Mouse (Mus musculus): ENCODE measurements around the gene Hist1h3e.
"Not testable (repeated sequence)": the region's sequence is repeated elsewhere in the genome, so short reads cannot be mapped to it uniquely, and the experiment has no call there.

The Hist1h3e gene

DNA sequence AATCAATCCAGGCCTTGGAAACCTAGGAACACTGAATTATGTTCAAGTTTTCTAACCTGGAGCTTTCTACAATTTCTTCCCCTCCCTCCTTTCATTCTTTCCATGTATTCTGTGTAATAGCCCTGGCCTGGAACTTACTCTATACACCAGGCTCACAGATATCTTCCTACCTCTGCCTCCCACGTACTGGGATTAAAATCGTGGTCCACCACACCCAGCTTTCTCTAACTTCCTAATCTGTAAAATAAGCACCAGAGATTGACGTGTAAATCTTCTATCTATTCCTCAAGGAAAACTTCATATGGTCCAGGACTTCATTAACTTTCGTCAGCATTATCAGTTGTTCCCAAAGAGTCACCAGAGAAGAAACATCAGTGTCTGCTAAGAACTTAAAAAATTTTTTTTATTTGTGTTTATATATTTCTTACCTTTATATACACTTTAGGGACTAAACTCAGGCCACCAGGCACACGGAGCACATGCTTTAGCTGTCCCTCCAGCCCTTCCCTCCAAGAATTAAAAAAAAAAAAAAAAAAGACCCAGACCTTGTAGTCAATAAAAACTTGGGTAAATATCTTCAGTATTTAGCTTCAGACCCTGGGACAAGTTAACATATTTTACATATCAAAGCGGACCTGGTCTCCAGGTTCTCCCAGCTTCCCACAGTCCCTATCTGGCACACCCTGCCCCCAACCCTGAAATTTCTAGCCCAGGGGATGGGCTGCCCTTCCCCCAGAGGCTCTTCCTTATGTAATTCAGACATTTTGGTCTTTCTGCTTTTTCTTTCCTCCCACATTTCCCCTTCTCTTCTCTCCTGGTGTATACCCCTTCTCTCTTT lies 20.3 kb upstream of the Hist1h3e start:
- no peak for DNase-seq

DNA sequence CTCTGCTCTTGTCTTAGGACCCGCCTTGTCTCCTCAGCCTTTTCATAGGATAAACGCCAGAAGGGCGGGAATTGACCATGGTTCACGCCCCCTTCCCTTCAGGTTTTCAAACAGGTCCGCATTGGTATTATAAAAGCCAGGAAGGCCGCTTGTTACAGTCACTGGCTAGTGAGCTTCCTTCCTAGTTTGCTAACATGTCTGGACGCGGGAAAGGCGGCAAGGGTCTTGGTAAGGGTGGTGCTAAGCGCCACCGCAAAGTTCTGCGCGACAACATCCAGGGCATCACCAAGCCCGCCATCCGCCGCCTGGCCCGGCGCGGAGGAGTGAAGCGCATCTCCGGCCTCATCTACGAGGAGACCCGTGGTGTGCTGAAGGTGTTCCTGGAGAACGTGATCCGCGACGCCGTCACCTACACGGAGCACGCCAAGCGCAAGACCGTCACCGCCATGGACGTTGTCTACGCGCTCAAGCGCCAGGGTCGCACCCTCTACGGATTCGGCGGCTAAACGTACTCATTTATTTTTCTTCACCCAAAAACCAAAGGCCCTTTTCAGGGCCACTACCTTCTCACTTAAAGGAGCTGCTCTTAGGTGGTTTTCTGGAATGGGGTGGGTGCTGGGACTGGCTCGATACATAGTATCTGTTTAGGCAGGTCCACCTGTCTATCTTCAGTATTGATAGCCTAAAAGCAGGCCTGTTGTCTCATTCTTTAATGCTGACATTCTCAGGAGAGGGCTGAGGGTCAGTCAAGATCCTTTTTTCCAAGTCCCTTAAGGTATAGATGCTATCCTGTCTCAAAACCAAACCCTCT lies 19.4 kb upstream of the Hist1h3e start, which contains the start of gene Hist1h4d:
Hist1h4d (plus strand) TSS at position 191 of the 811 bp plus-strand sequence.
- peak; percentile 98 for DNase-seq

DNA sequence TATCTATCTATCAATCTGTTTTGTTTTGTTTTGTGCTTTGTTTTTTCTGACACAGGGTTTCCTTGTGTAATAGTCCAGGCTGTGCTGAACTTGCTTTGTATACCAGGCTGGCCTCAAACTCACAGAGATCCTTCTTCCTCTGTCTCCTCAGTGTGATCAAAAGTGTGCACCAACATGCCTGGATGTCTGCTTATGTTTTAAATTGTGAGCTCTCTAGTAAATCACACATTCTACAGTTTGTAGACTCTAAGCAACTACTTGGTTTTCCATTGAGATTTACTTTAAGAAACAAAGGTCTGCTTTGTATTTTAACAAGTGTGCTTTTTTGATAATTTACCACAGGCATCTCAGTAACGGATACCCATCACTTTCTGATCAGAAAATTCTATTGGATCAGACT lies 15.7 kb upstream of the Hist1h3e start:
- DNase-seq: no peak

DNA sequence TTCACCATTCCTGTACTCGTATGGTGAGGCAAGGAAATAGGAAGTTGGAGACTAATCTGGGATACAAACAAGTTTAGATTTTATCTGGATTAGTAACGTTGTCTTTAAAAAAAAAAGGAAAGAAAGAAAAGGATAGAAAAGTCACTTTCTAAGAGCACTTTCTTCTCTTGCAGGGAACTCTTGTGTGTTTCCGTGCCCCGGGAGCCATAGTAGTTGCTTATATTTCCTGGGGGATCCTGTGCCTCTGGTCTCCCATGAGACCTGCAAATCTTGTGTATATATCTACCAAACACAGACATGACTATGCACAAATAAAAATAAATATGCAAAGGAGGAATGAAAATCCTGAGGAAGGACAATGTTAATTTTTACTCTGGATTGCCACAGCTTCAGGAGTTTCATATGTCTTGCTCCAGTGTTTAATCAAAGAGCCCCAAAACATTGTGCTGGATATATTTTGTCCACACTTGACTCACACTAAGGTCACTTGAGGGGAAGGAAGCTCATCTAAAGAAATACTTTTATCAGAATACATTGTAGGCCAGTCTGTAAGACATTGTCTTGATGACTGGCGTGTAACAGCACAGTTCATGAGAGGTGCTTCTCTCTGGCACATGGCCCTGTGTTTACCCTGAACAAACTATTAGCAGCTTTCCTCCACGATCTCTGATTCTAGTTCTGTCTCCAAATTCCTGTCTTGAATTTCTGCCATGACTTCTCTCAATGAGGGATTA lies 14.9 kb upstream of the Hist1h3e start:
- DNase-seq: no peak

DNA sequence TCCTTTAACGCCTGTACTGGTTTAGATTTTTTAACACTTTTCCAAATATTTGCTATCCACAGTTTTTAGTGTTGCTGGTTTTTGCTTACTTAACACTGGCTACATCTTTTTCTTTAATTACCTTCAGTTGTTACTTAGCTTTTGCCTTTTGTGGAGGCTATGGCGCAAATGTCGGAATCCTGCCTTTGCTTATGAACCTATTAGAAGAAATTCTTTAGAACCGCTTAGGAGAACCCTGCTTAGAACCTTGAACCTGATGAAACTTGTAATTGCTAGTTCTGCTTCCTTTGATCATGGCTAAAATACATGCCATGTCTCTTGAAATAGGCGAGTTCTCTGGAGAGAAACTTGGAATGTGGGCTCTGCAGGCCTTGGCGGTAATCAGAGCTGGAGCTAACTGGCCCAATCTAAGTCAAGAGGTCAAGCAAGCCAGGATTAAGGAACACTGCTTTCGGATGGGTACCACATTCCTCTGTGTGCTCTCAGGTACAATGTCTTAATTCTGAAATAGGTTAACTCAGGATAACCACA lies 14.2 kb upstream of the Hist1h3e start:
- DNase-seq: no peak

DNA sequence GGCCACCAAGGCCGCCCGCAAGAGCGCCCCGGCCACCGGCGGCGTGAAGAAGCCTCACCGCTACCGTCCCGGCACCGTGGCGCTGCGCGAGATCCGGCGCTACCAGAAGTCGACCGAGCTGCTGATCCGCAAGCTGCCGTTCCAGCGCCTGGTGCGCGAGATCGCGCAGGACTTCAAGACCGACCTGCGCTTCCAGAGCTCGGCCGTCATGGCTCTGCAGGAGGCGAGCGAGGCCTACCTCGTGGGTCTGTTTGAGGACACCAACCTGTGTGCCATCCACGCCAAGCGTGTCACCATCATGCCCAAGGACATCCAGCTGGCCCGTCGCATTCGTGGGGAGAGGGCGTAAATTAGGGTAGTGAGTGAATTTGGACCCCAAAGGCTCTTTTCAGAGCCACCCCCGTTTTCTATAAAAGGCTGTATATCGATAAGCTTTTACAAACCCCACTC lies 13.7 kb upstream of the Hist1h3e start:
- DNase-seq: not testable (repeated sequence)

DNA sequence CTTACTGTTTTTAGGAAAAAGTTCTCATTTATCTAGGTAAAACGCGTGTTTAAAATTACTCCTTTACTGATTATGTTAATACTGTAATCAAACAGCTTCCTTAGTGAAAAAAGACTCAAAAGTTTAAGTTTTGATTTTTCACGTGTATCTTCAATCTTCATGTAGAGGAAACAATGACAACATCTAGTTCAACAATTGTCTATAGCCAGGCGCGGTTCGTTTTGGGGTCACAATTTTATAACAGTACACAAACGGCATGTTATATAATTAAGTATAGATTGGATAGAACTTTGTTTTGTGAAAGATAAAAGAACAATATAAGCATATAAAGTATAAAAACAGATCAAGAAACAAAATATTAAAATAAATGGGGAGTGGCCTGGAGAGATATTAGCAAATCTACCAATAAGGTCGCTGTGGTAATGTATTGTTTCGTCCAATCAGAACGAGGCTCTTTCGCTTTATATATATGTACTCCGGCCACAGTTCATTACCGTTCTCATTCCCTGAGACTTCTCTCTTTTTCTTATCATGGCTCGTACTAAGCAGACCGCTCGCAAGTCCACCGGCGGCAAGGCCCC lies 13.2 kb upstream of the Hist1h3e start, which contains the start of gene Hist1h3d:
Hist1h3d (plus strand) TSS at position 493 of the 581 bp plus-strand sequence.
- DNase-seq: peak; percentile 32

DNA sequence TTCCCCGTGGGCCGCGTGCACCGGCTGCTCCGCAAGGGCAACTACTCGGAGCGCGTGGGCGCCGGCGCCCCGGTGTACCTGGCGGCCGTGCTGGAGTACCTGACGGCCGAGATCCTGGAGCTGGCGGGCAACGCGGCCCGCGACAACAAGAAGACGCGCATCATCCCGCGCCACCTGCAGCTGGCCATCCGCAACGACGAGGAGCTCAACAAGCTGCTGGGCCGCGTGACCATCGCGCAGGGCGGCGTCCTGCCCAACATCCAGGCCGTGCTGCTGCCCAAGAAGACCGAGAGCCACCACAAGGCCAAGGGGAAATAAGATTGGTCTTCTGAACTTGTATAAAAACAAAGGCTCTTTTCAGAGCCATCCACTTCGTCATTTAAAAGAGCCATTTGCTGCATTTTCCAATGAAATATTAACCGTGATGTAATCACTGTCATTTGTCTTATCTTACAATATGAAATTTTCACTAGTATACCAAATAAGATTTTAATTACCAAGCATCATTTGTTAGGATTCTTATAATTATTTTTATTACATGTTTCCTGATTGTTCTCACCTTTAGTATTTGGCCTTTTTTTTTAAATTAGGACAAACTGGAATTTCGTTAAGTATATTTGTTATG lies 12.5 kb upstream of the Hist1h3e start:
- DNase-seq: not testable (repeated sequence)

DNA sequence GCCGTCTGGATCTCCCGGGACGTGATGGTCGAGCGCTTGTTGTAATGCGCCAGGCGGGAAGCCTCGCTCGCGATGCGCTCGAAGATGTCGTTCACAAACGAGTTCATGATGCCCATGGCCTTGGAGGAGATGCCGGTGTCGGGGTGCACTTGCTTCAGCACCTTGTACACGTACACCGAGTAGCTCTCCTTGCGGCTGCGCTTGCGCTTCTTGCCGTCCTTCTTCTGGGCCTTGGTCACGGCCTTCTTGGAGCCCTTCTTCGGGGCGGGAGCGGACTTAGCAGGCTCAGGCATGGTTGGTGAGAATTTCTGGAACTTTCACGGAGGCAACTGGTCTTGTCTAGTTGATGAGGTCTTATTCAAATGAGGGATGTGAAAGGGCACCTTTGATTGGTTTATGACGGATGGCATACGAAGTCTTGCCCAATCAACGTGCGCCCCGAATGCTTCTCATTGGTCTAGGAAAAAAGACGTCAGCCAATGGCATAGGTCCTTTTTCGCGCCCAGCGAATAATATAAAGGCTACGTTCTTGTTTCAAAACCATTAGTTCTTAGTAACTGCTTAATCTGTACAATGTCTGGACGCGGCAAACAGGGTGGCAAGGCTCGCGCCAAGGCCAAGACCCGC lies 11.8 kb upstream of the Hist1h3e start, which contains the start of the genes Hist1h2bf and Hist1h2ad:
Hist1h2bf (minus strand) TSS at position 299 of the 627 bp plus-strand sequence.
Hist1h2ad (plus strand) TSS at position 484 of the 627 bp plus-strand sequence.
- peak; percentile 79 for DNase-seq

DNA sequence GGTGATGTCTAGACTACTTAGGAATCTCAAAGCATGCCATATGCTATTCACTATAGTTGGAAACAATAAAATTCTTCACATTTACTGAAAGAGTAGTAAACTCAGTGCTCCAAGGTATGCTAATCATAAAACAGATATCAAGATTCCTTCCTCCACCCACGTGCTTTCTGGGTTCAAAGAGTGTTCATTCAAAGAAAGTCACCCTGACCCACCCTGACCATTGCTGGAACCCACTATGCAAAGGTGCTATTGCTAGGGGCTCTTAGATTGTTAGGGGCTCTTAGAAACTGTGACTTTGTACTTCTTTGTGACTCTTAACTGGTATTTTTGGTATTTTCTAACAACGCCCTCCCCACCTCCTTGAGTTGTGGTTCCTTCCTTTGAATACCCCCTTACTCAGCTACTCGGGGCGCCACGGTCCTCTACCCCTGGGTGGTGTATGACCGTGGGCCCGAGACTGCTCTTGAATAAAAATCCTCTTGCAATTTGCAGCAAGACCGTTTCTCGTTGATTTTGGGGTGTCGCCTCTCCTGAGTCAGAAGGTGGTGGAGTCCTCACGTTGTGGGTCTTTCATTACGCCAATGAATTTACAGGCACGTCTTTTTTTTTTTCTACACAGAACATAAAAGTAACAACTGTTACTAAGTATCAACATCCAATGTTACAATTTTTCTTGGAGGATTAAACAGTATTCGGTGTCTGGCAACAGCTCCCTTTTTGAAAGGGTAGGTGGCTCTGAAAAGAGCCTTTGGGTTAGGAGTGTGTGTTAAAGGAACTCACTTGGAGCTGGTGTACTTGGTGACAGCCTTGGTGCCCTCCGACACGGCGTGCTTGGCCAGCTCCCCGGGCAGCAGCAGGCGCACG lies 11.1 kb upstream of the Hist1h3e start:
- not testable (repeated sequence) for DNase-seq

DNA sequence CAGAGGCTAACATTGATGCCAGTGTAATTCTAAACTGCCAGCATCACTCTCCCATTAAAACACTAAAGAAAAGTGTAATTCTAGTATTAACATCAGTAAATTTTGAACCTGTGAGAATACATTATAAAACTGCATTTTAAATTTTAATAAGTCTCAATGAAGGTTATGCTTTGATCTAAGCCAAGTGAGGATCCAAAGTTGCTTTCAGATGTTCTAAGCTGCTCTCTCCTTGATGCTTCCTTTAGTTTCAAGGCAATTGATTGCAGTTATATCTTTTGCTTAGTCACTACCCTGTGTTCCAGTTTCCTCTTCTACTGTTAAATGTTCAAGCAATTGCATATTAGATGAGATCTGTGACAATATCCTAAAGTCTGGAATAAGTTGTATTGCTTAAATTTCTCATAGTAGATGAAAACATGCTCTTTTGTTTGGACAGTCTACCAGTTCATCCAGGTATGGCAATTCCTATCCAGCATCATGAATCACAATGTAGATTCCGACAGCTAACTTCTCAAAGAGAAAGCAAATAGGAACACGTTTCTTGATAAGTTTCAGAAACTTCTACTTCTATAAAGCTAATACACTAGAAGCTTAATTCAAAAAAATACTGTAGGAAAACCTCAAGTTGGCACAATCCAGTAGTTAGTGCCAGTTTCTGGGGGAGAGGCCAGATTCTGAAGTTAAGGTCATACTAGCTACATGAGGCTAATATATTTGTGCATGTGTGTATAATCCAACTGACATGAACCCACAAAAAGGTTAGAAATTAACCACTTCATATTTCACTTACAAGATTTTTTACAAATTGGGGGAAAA lies 10.3 kb upstream of the Hist1h3e start:
- DNase-seq: no peak

DNA sequence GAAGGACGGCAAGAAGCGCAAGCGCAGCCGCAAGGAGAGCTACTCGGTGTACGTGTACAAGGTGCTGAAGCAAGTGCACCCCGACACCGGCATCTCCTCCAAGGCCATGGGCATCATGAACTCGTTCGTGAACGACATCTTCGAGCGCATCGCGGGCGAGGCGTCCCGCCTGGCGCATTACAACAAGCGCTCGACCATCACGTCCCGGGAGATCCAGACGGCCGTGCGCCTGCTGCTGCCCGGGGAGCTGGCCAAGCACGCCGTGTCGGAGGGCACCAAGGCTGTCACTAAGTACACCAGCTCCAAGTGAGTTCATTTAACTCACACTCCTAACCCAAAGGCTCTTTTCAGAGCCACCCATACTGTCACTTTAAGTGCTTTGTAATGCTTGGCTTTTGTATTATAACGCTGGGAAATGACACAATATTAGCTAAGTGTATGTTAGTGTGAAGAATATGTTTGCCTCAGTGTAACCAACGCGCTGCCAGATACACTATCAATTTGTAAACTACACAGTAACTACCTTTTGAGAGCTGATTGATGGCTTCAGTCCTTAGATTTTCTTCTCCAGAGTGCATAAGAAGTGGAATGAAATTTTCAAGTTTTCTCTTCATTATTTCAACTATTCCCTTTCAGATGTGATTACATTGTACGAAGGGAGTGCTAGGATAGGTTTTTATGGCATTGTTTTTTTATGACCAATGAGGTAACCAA lies 9.5 kb upstream of the Hist1h3e start:
- not testable (repeated sequence) for DNase-seq

DNA sequence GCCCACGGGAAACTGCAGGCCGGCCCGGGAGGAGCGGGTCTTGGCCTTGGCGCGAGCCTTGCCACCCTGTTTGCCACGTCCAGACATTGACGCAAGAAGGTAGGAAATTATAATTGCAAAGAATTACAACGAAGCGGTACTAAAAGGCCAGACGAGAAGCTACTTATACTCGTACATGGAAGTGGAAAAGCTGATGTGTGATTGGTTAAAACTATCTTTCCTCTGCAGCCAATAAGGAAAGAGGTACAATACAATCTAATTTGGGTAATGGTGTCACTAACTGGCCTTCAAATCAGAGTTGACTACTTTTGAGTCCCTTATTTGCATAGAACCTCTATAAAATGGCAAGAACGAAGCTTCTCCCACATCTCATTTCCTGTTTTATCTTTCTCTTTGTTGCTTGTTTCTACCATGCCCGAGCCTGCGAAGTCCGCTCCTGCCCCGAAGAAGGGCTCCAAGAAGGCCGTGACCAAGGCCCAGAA lies 8.9 kb upstream of the Hist1h3e start, which contains the start of the genes Hist1h2ae and Hist1h2bg:
Hist1h2ae (minus strand) TSS at position 199 of the 482 bp plus-strand sequence.
Hist1h2bg (plus strand) TSS at position 375 of the 482 bp plus-strand sequence.
- DNase-seq: peak; percentile 74

DNA sequence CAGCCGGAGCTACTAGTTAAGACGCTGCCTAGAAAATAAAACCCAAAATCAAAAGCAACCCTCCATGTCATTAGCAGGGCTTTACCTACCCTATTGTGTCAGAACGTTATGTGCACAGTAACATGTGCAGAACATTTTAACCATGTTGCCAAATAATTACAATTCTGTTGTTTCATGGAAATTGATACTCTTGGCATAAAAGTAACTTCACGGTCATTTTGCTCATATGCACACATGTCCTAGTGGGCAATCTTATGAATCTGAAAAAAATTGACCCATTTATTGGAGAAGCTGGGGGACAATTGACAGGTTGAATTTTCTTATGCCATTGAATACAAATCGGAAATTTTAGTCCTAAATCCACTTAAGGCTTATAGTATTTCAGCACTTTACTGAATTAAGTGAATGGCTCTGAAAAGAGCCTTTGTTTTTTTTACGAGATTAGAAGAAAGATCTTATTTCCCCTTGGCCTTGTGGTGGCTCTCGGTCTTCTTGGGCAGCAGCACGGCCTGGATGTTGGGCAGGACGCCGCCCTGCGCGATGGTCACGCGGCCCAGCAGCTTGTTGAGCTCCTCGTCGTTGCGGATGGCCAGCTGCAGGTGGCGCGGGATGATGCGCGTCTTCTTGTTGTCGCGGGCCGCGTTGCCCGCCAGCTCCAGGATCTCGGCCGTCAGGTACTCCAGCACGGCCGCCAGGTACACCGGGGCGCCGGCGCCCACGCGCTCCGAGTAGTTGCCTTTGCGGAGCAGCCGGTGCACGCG lies 8.3 kb upstream of the Hist1h3e start:
- not testable (repeated sequence) for DNase-seq

DNA sequence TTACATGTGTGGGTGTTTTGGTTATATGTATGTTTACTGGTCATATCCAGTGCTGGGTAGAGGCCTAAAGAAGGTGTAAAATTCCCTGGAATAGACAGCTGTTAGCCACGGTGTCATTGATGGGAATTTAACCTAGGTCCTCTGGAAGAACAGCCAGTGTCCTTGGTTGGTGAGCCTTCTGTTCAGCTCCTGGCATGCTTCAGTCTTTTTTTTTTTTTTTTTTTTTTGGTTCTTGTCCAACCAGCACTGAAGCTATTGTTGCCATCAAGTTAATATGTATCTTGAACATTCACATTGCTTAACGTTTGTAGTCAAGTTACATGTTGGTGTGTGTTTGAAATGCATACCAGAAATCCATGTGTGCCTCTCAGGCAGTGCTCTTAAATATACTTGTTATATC lies 2.3 kb upstream of the Hist1h3e start:
- no peak for DNase-seq

DNA sequence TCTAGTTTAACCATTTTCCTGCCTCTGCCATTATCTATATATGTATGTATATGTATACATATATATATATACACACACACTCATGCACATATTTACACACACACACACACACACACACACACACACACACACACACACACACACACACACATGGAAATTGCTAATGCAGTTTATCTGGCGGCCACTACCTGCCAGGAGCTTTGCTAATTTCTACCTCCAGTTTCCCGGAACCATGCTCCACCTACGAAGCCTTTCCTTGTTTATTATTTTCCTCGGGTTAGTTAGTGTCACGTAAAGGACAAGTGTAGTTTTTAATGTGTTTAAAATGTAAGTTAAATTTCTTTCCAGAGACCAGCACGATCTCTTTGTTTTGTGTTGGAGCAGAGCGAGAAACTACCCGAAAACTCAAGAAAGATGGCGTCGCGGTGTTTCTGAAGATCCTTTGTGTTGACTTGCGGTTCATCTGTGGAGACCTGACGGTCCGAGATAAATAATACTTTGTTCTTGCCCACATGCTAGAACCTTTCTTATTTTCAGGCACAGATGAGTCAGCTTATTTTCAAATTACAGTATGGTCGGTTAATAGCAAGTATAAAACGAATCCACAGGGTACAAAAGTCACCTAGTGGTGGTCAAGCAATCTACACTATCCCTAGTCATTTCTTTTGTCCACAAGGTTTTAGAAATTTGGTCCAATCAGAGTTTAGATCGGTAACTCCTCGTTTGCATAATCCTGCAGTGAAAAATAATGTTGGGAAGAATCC lies 712 bp upstream of the Hist1h3e start:
- no peak for DNase-seq

DNA sequence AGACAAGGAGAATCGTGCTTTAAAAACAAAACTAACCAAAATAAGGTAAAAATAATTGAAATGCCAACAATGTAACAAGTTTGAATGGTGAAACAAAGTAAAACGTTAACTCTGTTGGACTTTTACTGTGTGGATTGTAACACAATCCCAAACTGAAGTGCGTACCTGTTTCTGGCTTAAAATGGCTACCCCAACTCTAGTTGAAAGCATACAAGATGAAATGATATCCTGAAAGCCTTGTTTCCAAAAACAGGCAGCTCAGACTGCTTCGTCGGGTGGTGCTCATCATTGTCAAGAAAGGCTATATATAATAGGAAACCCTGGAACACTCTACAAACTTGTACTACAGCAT lies 662 bp downstream of the Hist1h3e start:
- DNase-seq: not testable (repeated sequence)
